Mouse (Mus musculus): Measurements from ENCODE around the gene Cgn. TPM values are rescaled to one million over a fixed set of nuclear protein-coding genes. Genes with fewer than 3 reads are reported as not detected.

The Cgn gene
- polyA plus RNA-seq, 3 experiments from 2014 or later = 0.11 TPM; not detected in 2

Other genes starting within 250 kb of the Cgn start
- 10 to 100 TPM; 12.2 to 17.5 (median 16.6) TPM for gene Snx27, start 203.8 kb downstream of the Cgn start, polyA plus RNA-seq (2017; shearing (Covaris generic))
- not detected for gene Gm10972, start 143.4 kb downstream of the Cgn start, polyA plus RNA-seq (2017; shearing (Covaris generic))
- gene Tuft1, start 127.6 kb downstream of the Cgn start, polyA plus RNA-seq (2017; shearing (Covaris generic)) = 1 to 10 TPM; 1.8 to 3.9 (median 3.3) TPM
- not detected for gene Selenbp2, start 92.9 kb downstream of the Cgn start, polyA plus RNA-seq (2017; shearing (Covaris generic))
- gene Pogz, start 51.1 kb upstream of the Cgn start, polyA plus RNA-seq (2017; shearing (Covaris generic)) = 10 to 100 TPM in 2 of 3 experiments, 1 to 10 TPM in 1; 9.4 to 20.5 (median 15.2) TPM
- 100 to 1,000 TPM; 120 to 202 (median 164) TPM for gene Psmb4, start 100.5 kb upstream of the Cgn start, polyA plus RNA-seq (2017; shearing (Covaris generic))
- gene Selenbp1, start 146.6 kb upstream of the Cgn start, polyA plus RNA-seq (2017; shearing (Covaris generic)) = 1 to 10 TPM in 2 of 3 experiments, under 1 TPM in 1; 0.36 to 2.2 (median 1.5) TPM
- 10 to 100 TPM in 2 of 3 experiments, 1 to 10 TPM in 1; 9.6 to 14.4 (median 13.8) TPM for gene Rfx5, start 167.6 kb upstream of the Cgn start, polyA plus RNA-seq (2017; shearing (Covaris generic))
- gene Pi4kb, start 188.2 kb upstream of the Cgn start, polyA plus RNA-seq (2017; shearing (Covaris generic)) = 10 to 100 TPM in 2 of 3 experiments, 1 to 10 TPM in 1; 9.1 to 12.7 (median 10.6) TPM
- 10 to 100 TPM; 12.2 to 16.5 (median 12.4) TPM for gene Zfp687, start 229.0 kb upstream of the Cgn start, polyA plus RNA-seq (2017; shearing (Covaris generic))

Data from inflammation-experienced regulatory T-cells, adult 6 months (primary cell).